Mouse (Mus musculus) intestine, embryonic 16.5 days (tissue): ENCODE data around the gene Parm1. TPM values are rescaled to one million over a fixed set of nuclear protein-coding genes. Genes with fewer than 3 reads are reported as not detected.

Experiments used
- ATAC-seq: fragments of 200-750 bp; cut with Nextera tagmentation; 2 replicates; pipeline ENCODE4 v1.8.0; 2017; ENCODE audit warnings: moderate TSS enrichment, moderate library complexity
- H3K27ac ChIP-seq: fragments of 300-500 bp; sonication (generic); 2 replicates; pipeline ENCODE4 v1.5.1; 2014; ENCODE audit warnings: mild to moderate bottlenecking, low read length
- H3K27me3 ChIP-seq: fragments of 300-500 bp; sonication (generic); replicated peaks from 2 replicates; pipeline ENCODE4 v1.6.1; 2014; ENCODE audit warnings: low read length, control low read depth, mixed read lengths; ENCODE audit not compliant: control insufficient read depth, insufficient read depth
- H3K36me3 ChIP-seq: fragments of 300-500 bp; sonication (generic); 2 replicates; pipeline ENCODE4 v1.6.1; 2014; ENCODE audit warnings: low read length, control low read depth; ENCODE audit not compliant: control insufficient read depth, insufficient read depth
- H3K4me1 ChIP-seq: fragments of 300-500 bp; sonication (generic); 2 replicates; pipeline ENCODE4 v1.6.1; 2014; ENCODE audit warnings: low read length, control low read depth, mixed read lengths; ENCODE audit not compliant: control insufficient read depth, insufficient read depth
- H3K4me2 ChIP-seq: fragments of 300-500 bp; sonication (generic); 2 replicates; pipeline ENCODE4 v1.6.1; 2014; ENCODE audit warnings: low read depth, low read length, control low read depth
- H3K4me3 ChIP-seq: fragments of 300-500 bp; sonication (generic); 2 replicates; pipeline ENCODE4 v1.5.1; 2014; ENCODE audit warnings: mild to moderate bottlenecking, low read length
- H3K9ac ChIP-seq: fragments of 300-500 bp; sonication (generic); 2 replicates; pipeline ENCODE4 v1.6.1; 2014; ENCODE audit warnings: low read depth, low read length
- H3K9me3 ChIP-seq: fragments of 300-500 bp; sonication (generic); 2 replicates; pipeline ENCODE4 v1.6.1; 2016; ENCODE audit warnings: low read length, control low read depth; ENCODE audit not compliant: control insufficient read depth
- WGBS: fragments of 180-500 bp; shearing (Covaris S2); extraction: QIAGEN DNeasy Blood & Tissue Kit; methylation state at CpG from one replicate; pipeline ENCODE4 v1.1.7; 2014; 5-methylcytosine and 5-hydroxymethylcytosine counted together
- polyA plus RNA-seq: library from polyadenylated mRNA; unstranded; fragments of >200 nt; fragmentation: Nextera tagmentation; extraction: Ambion mirVana; gene quantifications from 2 replicates; pipeline ENCODE4 v1.2.1, GENCODE M21; 2015

The Parm1 gene
- polyA plus RNA-seq, 1 experiment from 2014 or later = 20.2 TPM

GRCm38 (mm10) chr5:91562486-91562885, 45.1 kb downstream of the Parm1 start:
- no peak overlapping the region for H3K4me2 ChIP-seq
- 47% methylated on average over 7 of the region's 7 CpGs for whole genome bisulfite sequencing
- H3K36me3 ChIP-seq = no peaks in the 10 kb centered on the region
- peaks cover 21% of the 10 kb centered on the region for H3K4me1 ChIP-seq
- no peak overlapping the region for H3K9ac ChIP-seq
- no peaks in the 10 kb centered on the region for H3K27me3 ChIP-seq
- no peaks in the 10 kb centered on the region for H3K9me3 ChIP-seq
- no peak overlapping the region for H3K4me3 ChIP-seq
- H3K27ac ChIP-seq = no peak overlapping the region
- no peak for ATAC-seq

DNA sequence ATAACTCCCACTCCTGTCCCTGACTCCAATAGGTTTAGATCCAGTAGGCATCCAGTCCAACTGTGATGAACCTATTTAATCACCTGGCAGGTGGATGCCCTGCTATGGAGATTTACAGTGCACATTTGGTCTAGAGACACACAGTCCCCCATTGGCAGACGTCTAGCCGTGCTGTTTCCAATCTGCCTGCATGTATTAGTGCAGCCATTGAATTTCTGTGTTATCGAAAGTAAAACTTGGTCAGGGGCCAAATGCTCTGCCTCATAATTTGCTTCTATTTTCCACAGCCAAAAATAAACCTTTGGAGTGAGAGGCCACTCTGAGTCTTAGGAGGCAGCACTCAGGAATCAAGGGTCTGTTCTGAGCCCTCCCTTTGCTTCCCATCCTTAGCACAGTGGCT, 46.6 kb downstream of the Parm1 start:
- no peaks in the 10 kb centered on the region for H3K9me3 ChIP-seq
- peaks cover 18% of the 10 kb centered on the region for H3K4me1 ChIP-seq
- no peak overlapping the region for H3K4me2 ChIP-seq
- 51% methylated on average over 3 of the region's 3 CpGs for WGBS
- no peak overlapping the region for H3K9ac ChIP-seq
- no peaks in the 10 kb centered on the region for H3K36me3 ChIP-seq
- H3K27ac ChIP-seq = no peak overlapping the region
- ATAC-seq = no peak
- no peaks in the 10 kb centered on the region for H3K27me3 ChIP-seq
- H3K4me3 ChIP-seq = no peak overlapping the region

GRCm38 (mm10) chr5:91565458-91565857, 48.0 kb downstream of the Parm1 start:
- WGBS = 90% methylated on average over 3 of the region's 3 CpGs
- no peak overlapping the region for H3K27ac ChIP-seq
- no peak overlapping the region for H3K9ac ChIP-seq

DNA sequence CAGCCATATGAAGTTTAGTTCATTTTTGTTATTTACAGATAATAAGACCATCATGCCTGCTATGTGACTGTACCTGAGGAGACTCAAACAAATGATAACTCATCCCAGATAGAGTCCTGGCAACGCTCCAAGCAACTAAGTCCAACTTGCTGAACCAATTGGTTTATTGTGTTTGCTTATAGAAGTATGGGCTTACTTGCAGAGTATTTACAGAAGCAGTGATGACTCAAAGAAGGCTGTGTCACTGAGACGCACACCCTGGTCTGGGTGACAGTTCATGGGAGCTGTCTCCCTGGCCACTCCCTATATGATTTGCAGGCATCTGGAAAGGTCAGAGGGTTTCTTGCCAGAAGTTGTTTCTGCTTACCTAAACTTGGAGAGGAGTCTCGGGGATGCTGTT, 49.2 kb downstream of the Parm1 start:
- WGBS = 20% methylated on average over 3 of the region's 3 CpGs
- H3K4me3 ChIP-seq = no peak overlapping the region
- peak; percentile 92 for ATAC-seq
- H3K4me1 ChIP-seq = peaks cover 18% of the 10 kb centered on the region
- no peak overlapping the region for H3K4me2 ChIP-seq
- no peak overlapping the region for H3K27ac ChIP-seq
- no peaks in the 10 kb centered on the region for H3K9me3 ChIP-seq
- no peak overlapping the region for H3K9ac ChIP-seq
- no peaks in the 10 kb centered on the region for H3K36me3 ChIP-seq
- no peaks in the 10 kb centered on the region for H3K27me3 ChIP-seq

More at GRCm38 (mm10) chr5:91565458-91565857, 48.0 kb downstream of the Parm1 start:
- Histone ChIP-seq H3K4me3 (no peak overlapping the region), H3K9me3 (no peaks in the 10 kb centered on the region), H3K27me3 (no peaks in the 10 kb centered on the region), H3K4me1 (peaks cover 18% of the 10 kb centered on the region), H3K36me3 (no peaks in the 10 kb centered on the region), H3K4me2 (no peak overlapping the region)
- ATAC-seq = no peak

- H3K9me3 ChIP-seq = no peaks in the 10 kb centered on the region
- 87% methylated on average over 2 of the region's 2 CpGs for WGBS
- no peak overlapping the region for H3K27ac ChIP-seq
- H3K4me1 ChIP-seq = no peaks in the 10 kb centered on the region
- no peak overlapping the region for H3K4me2 ChIP-seq
- H3K36me3 ChIP-seq = no peaks in the 10 kb centered on the region
- H3K4me3 ChIP-seq = no peak overlapping the region
- no peak overlapping the region for H3K9ac ChIP-seq
- H3K27me3 ChIP-seq = no peaks in the 10 kb centered on the region
- ATAC-seq = no peak
These were observed 56.8 kb downstream of the Parm1 start for GRCm38 (mm10) chr5:91574211-91574610.

DNA sequence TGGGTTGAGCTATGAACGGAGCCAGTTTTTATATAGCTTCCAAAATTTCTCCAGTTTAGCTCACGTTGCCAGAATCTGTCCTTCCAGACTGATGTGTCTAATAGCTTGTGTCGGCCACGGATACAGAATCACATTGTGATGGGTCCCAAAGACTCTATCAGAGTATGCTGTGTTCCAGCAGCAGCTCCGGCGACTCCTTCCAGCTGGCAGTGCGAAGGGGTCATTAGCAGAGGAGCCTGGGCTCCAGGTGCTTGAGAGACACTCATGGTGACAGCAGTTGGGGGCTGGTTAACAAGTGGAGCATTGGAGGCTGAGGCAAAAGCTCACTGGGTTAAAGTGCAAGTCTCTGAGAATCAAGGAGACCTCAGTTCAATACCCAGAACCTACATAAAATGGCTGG, 61.5 kb downstream of the Parm1 start:
- 76% methylated on average over 7 of the region's 7 CpGs for WGBS
- Histone ChIP-seq H3K9ac (no peak overlapping the region), H3K4me3 (no peak overlapping the region), H3K36me3 (no peaks in the 10 kb centered on the region), H3K4me2 (no peak overlapping the region), H3K9me3 (no peaks in the 10 kb centered on the region), H3K27me3 (no peaks in the 10 kb centered on the region), H3K4me1 (no peaks in the 10 kb centered on the region), H3K27ac (no peak overlapping the region)
- ATAC-seq = no peak

- 96% methylated on average over 4 of the region's 4 CpGs for WGBS
- Histone ChIP-seq H3K4me3 (no peak overlapping the region), H3K9me3 (no peaks in the 10 kb centered on the region), H3K27ac (no peak overlapping the region), H3K4me1 (no peaks in the 10 kb centered on the region), H3K27me3 (no peaks in the 10 kb centered on the region), H3K36me3 (no peaks in the 10 kb centered on the region), H3K9ac (no peak overlapping the region), H3K4me2 (no peak overlapping the region)
- no peak for ATAC-seq
These were observed 64.4 kb downstream of the Parm1 start for GRCm38 (mm10) chr5:91581799-91582198.

DNA sequence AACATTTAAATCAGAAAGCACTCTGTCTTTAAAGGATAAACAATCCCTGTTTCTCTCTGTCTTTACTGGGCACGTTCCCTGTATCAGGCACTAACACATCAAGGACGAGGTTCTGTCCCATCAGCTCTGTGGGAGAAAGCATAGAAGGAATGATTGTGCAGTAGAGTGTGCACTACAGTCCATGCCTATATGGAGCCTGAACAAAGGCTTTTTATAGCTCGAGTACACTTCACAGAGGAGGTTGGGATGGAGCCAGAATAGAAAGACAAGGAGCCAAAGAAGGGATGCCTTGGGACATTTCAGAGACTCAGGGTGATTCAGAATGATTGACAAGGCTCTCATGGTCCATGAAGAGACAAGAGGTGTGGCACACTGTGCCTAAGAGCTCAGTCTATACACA, 68.8 kb downstream of the Parm1 start:
- Histone ChIP-seq H3K27ac (no peak overlapping the region), H3K4me2 (no peak overlapping the region), H3K9me3 (no peaks in the 10 kb centered on the region), H3K9ac (no peak overlapping the region), H3K27me3 (no peaks in the 10 kb centered on the region), H3K4me1 (no peaks in the 10 kb centered on the region), H3K4me3 (no peak overlapping the region), H3K36me3 (no peaks in the 10 kb centered on the region)
- ATAC-seq = no peak
- WGBS = 58% methylated on average over 3 of the region's 3 CpGs

DNA sequence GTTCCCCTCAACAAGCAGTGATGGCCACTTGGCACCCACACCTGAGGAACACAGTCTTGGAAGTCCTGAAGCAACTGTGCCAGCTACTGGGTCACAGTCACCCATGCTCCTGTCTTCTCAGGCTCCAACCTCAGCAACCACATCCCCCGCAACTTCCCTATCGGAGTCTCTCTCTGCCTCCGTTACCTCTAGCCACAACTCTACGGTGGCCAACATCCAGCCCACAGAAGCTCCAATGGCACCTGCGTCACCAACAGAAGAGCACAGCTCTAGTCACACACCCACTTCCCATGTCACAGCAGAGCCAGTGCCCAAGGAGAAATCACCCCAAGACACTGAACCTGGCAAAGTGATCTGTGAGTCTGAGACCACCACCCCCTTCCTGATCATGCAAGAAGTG, 76.7 kb downstream of the Parm1 start:
- Histone ChIP-seq H3K9ac (no peak overlapping the region), H3K9me3 (no peaks in the 10 kb centered on the region), H3K27me3 (no peaks in the 10 kb centered on the region), H3K4me3 (no peak overlapping the region), H3K27ac (no peak overlapping the region), H3K4me1 (no peaks in the 10 kb centered on the region), H3K4me2 (no peak overlapping the region), H3K36me3 (no peaks in the 10 kb centered on the region)
- WGBS = 92% methylated on average over 5 of the region's 5 CpGs
- no peak for ATAC-seq

GRCm38 (mm10) chr5:91597216-91597615, 79.8 kb downstream of the Parm1 start:
- Histone ChIP-seq H3K36me3 (no peaks in the 10 kb centered on the region), H3K9ac (no peak overlapping the region), H3K4me1 (no peaks in the 10 kb centered on the region), H3K4me3 (no peak overlapping the region), H3K9me3 (no peaks in the 10 kb centered on the region), H3K27ac (no peak overlapping the region), H3K27me3 (no peaks in the 10 kb centered on the region; the same call in 1 of the 2 replicates), H3K4me2 (no peak overlapping the region)
- no peak for ATAC-seq
- 32% methylated on average over 5 of the region's 5 CpGs for WGBS
